Mouse (Mus musculus) liver (tissue): ENCODE data around the gene Otop3.
A peak's percentile ranks its signal among the peaks of the same experiment; 100 is the strongest.

Experiments
- DNase-seq: peaks from one replicate; pipeline ENCODE4 v3.0.0-alpha.2; 2020; ENCODE audit warnings: mixed read lengths

Otop3 gene

GRCm38 (mm10) chr11:115319704-115320383 is 14.7 kb upstream of the Otop3 start:
- no peak for DNase-seq

GRCm38 (mm10) chr11:115321906-115322693 is 12.4 kb upstream of the Otop3 start, which contains the start of gene Ush1g:
Ush1g (minus strand) TSS chr11:115322041.
- DNase-seq = peak; percentile 72

GRCm38 (mm10) chr11:115323354-115323753 is 11.2 kb upstream of the Otop3 start:
- no peak for DNase-seq

GRCm38 (mm10) chr11:115326730-115327129 is 7.8 kb upstream of the Otop3 start:
- DNase-seq = no peak

GRCm38 (mm10) chr11:115329339-115329738 is 5.2 kb upstream of the Otop3 start:
- no peak for DNase-seq

- no peak for DNase-seq
These were observed 692 bp downstream of the Otop3 start for GRCm38 (mm10) chr11:115335223-115335622.

- no peak for DNase-seq
These were observed 1.6 kb downstream of the Otop3 start for GRCm38 (mm10) chr11:115336115-115336514.

- no peak for DNase-seq
These were observed 2.8 kb downstream of the Otop3 start for GRCm38 (mm10) chr11:115337350-115337749.

GRCm38 (mm10) chr11:115337826-115338225 is 3.3 kb downstream of the Otop3 start:
- DNase-seq = no peak

GRCm38 (mm10) chr11:115341246-115341645 is 6.7 kb downstream of the Otop3 start:
- no peak for DNase-seq

GRCm38 (mm10) chr11:115341866-115342265 is 7.3 kb downstream of the Otop3 start:
- no peak for DNase-seq

- DNase-seq = peak; percentile 46
These were observed 10.4 kb downstream of the Otop3 start for GRCm38 (mm10) chr11:115344967-115345366.

- no peak for DNase-seq
These were observed 11.0 kb downstream of the Otop3 start for GRCm38 (mm10) chr11:115345515-115345914.

GRCm38 (mm10) chr11:115348681-115349248 is 14.2 kb downstream of the Otop3 start:
- DNase-seq = no peak

- DNase-seq = no peak
These were observed 15.4 kb downstream of the Otop3 start for GRCm38 (mm10) chr11:115349976-115350375.

- no peak for DNase-seq
These were observed 18.8 kb downstream of the Otop3 start for GRCm38 (mm10) chr11:115353375-115353774.

- DNase-seq = peak; percentile 70
These were observed 19.7 kb downstream of the Otop3 start for GRCm38 (mm10) chr11:115354183-115354582.

- DNase-seq = peak; percentile 68
These were observed 23.9 kb downstream of the Otop3 start for GRCm38 (mm10) chr11:115358468-115358867.

GRCm38 (mm10) chr11:115359293-115359692 is 24.8 kb downstream of the Otop3 start:
- no peak for DNase-seq

- DNase-seq = no peak
These were observed 25.2 kb downstream of the Otop3 start for GRCm38 (mm10) chr11:115359726-115360125.

- no peak for DNase-seq
These were observed 29.6 kb downstream of the Otop3 start for GRCm38 (mm10) chr11:115364136-115364535.

GRCm38 (mm10) chr11:115366039-115366705 is 31.6 kb downstream of the Otop3 start:
- no peak for DNase-seq

GRCm38 (mm10) chr11:115366706-115367394 is 32.3 kb downstream of the Otop3 start:
- no peak for DNase-seq
